Mouse (Mus musculus) urinary bladder, postnatal 25 days (tissue): ENCODE results near the gene Aes.
A peak's percentile ranks its signal among the peaks of the same experiment; 100 is the strongest.

Experiments
- DNase-seq: peaks from one replicate; pipeline ENCODE4 v3.0.0; 2022; ENCODE audit warnings: low spot score

The Aes gene

DNA sequence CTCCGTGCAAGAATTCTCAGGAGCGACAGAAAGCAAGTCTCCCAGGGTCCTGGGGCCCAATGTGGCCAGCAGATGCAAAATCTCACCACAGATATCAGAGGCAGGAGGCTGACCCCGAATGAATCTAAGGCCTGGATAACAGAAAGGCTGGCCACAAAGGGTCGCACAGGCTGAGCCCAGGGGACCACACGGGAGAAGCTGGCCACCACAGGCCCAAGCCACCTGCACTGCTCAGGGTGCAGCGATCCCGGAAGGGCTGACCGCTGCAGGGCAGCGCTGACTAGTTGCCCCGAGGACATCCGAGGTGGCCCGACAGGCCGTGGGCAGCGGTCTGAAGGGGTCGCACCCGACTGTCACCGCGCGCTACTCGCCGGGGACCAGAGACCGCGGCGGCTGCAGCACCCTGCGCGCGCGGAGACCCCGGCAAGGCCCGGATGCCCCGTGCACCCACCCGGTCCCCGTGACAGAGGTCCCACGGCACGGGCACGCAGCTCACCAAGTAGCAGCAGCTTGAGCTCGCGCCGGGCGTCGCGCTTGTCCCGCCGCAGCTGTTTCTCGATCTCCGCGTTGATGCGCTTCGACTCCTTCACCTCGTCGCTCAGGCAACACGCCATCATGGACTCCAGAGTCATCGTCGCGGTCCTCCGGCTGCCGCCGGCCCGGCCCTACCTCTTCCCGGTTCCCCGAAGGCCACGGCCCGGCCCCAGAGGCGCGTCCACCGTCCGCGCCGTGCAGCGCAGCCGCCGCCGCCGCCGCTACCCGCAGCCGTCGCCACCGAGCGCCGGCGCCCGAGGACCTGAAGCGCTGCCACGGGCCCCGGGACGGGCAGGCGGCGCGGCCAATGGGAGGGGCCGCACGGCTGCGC lies 14.8 kb upstream of the Aes start:
- DNase-seq = no peak

DNA sequence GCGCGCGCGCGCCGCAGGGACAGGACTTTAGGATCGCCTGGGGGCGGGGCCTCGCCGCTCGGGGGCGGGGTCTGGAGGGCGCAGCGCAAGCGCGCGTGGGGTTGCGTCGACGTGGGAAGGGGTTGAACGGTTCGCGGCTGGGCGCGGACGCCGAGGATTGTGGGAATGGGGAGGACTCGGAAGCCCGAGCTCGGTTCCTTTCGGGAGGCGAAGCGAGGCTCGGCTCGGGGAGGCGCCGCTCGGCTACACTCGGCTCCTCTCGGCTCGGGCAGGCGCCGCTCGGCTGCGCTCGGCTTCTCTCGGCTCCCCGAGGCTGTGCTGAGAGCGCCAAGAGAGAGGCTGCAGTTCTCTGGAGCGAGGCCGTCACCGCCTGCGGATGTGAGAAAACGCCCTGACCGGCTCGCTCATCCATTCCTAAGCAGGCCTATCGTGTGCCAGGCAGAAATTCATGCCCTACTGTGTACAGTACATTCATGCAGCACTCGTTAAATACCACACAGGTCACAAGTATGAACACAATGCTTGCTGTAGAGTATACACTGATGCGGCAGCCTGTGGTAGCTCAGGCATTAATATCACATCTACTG lies 14.0 kb upstream of the Aes start, which contains the start of gene Gna11:
Gene Gna11, minus strand, starts transcription at position 30 of the 587 bp plus-strand sequence.
- DNase-seq = peak; percentile 100

DNA sequence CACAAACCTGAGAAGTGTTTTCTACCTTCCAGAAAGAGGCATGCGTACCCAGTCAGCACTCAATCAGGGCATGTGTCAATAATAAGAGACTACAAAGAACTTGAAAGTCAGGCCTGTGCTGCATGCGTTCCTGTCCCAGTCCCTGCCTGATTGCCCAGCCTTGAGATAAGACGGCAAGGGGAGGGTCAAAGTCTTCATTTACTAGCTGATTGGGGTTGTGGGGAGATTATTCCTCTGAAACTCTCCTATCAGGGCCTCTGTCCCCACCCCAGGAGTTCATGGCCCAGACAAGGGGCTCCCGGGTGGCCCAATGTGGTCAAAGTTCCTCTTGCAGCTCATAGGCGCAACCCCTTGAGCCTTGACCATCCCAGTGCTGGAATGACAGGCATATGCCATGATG lies 13.0 kb upstream of the Aes start:
- no peak for DNase-seq

DNA sequence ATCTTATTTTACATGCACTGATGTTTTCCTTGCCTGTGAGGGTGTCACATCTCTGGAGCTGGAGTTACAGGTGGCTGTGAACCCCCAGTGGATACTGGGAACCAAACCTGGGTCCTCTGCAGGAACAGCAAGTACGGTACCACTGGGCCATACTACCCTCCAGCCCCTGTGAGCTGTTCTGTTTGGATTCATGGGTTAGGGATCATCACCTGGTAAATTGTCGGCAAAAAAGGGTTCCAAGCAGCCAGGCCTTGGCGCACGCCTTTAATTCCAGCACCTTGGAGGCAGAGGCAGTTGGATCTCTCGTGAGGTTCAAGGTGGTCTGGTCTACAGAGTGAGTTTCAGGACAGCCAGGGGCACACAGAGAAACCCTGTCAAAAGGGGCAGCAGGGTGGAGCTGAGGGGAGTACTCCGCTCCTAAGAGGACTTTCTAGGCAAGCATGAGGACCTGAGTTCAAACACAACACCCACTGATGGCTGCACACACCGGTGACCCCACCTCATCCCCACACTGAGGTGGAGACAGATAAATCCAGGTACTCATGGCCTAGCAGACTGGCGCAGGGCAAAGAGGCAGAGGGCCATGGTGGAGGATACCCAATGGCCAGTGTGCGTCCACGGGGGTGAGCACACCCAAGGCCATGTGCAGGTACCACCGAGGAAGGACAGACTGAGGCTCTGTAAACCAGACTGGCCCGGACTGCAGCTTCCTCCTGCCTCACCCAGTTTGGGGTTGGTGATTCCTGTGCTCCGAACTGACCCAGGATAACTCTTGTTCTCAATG lies 12.3 kb upstream of the Aes start:
- no peak for DNase-seq

DNA sequence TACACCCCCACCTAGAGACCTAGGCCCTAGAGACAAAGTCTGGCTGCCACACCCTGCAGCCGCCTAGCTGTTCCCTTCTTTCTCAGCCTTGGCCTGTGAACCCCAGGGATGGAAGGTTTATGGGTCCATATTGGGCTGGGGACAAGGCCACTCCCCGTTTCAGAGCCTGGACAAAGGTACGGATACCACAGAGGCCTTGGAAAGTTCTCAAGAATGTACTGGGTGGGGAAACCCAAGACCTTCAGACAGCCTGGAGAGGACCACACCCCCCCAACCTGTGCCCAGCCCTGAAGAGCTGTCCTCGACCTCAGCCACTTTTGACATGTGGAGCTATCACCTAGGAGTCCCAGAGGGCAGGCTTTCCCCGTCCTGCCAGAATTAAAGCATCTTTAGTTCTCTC lies 10.3 kb upstream of the Aes start:
- no peak for DNase-seq

DNA sequence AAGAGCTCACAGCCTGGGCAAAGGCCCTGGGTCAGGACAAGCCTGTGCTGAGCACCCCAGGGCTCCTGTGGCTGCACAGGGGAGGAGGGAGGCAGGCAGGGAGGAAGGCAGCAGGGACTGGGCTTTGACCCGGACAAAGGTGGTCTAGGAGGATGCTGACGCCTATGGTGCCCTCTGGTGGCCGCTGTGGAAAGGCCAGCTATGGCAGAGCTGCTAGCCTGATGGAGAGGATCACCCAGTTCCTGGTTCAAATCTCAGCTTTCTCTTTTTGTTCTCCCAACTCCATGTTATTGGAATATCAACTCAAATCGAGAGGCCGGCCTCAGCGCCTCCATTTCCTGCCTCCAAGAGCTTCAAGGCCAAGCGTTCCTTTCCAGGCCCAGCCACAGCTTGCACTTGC lies 9.0 kb upstream of the Aes start:
- peak; percentile 62 for DNase-seq

DNA sequence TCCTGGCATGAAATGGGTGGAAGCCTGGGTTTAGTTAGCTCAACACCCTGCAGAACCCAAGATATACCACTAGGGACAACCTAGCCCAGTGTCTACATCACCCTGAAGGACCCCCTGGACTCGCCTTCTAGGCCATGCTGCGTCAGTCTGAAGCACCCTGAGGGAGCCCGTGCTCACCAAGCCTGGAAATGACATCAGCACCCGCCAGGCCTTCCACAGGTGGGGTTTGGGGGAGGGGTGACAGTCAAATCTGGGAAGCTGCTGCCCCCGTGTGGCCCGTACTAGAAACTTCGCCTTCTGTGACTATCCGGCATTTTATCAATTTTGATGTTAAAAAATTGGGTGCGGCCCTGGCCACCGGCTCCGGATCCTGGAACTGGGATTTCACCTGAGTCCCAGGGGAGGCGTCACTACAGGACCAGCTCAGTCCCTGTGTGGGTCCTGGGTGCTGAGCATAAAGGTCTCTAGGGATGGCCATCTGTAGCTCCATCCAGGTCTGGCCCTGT lies 7.6 kb upstream of the Aes start:
- peak; percentile 74 for DNase-seq

DNA sequence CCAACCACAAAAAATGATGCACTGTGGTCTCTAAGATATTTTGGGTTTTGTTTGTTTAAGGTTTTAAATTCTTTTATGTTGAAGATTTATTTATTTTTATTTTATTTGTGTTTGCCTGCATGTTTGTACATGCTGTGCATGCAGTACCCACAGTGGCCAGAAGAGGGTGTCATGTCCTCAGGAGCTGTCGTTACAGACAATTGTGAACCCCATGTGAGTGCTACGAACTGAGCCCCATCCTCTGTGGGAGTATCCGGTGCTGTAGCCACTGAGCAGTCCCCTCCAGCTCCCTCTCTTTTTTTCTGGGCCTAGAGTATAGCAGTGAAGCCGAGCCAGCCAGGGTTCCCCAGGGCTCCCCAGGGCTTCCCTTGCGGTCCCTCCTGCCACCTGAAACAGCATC lies 6.1 kb upstream of the Aes start:
- no peak for DNase-seq

DNA sequence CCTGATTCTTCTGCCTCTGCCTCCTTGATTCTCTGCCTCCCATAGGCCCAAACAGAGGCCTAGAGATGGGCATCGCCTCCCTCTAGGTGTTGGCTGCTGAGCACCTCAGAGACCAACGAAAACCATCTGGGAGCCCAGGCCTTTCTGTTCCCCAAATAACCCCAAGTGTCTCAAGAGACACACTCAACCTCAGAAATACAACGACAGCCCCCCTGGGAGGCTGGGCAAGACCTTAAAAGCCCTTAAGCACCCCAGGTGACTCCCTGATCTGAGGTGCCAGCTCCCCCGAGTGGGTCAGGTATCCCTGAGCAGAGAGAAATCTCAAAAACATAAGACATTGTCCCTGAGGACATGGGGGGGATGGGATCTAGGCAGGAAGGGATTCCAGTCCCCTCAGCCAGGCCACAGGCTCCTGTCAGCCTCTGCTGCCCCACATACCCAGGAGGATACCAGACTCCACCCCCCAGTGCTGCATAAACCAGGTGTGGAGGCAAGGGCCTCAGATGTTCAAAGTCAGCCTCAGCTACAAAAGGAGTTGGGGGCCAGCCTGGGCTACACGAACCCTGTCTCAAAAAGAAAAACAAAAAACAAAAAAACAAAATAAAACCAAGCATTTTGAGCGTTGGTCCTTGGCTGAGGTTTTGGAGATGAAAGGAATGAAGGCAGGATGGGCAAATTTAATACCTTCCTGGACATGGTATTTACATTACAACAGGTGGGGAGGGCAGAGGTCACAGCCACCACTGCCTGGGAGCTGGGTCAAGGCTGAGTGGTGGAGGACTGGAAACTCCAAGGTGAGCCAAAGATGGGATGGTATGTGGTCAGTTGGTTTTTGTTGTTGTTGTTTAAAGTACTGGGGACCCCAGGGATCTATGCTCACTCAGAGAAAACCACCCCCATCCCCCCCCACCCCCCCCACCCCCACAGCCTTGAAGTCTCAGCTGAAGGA lies 5.2 kb upstream of the Aes start:
- no peak for DNase-seq

DNA sequence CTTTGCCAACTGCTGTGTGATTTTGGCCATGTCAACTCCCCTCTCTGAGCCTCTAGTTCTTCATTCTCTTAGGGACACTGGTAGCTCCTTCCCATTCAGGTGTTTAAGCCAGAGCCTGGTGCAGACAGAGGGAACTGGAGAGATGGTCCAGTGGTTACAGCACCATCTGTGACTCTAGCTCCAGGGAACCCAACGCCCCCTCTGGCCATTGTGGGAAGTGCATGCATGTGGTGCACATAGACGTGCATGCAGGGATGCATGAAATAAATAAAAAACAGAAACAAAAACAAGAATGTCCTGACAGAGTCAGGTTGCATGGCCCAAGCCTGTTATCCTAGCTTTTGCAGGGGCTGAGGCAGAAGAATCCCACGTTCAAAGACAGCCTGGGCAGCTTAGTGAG lies 3.0 kb upstream of the Aes start:
- DNase-seq = no peak

DNA sequence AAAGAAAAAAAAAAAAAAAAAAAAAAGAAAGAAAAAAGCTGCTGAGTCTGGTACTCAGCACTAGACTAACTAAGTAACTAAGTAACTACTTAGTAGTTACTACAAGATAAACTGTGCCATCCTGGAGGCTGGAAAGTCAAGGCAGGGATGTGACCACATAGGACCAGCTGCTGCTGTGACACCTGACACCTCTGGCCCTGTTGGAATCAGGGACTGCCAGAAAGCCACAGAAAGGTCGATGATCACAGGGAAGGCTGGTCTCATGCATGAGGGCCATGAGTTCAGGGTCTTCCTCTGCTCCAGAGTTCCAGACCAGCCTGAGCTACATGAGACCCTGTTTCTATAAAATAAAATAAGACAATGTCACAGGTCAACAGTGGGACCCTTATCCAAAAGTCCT lies 1.8 kb upstream of the Aes start:
- no peak for DNase-seq

DNA sequence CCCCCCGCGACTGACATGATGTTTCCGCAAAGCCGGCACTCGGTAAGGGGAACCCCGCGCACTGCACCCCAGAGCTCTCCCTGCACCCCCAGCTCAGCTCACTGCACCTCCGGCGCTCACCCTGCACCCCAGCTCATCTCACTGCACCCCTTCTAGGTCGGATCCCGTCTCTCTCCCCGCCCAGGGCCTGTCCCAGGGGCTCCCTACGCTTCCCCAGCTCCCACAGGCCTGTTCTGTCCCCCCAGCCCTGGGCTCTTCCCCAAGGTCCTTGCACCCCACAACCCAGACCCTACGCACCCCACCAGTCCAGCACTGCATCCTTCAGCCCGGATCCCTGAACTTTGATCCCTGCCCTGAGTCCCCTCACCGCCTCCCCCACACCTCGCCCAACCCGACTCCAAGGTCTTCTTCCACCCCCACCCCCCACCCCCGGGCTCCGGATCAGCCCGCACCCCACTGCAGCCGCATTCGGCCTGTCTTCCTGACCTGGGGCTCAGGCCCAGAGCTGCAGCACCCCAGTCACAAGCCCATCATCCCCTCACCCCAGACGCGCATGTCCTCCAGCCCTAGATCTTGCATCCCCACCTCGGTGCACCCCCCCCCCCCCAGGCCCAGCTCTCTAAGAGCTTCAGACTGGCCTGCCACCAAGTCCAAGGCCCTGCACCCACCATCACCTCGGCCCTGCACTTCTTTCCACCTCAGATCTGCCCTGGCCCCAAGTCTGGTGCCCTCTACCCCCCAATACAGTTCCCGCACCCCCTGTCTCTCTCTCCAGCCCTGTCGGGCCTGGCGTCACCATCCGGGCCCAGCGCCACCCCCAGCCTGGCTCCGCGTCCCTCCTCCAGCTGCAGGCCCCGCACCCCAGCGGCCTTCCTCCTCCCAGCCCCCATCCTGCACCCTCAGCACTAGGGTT lies 595 bp downstream of the Aes start:
- DNase-seq = peak; percentile 74

DNA sequence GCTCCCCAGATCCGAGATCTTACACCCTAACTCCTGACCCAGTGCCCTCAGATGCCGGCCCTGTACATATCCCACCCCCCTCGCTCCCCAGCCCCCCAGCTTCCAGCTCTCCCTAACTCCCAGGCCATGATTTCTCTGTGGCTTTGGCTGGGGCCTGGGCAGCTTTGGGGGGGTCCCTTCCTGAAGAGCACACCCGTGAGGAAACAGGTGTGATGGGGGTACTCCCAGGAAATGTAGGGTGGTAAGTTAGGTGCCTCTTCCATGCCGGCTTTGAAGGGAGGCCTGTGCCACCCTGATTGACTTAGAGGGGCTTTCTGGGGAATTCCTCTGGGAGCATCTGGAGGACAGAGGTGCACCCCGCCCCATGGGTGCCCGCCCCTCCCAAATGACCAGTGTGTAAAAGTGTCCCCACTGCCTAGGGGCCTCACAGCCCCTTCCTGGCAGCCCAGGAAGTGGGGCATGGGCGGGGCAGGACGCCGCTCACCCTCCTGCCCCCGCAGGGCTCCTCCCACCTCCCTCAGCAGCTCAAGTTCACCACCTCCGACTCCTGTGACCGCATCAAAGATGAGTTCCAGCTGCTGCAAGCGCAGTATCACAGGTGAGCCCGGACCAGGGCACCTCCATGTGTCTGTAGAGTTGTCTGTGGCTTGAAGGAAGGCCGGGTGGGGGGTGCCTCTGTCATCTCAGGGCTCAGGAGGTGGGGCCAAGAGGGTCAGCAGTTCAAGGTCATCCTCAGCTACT lies 1.6 kb downstream of the Aes start:
- DNase-seq = no peak

DNA sequence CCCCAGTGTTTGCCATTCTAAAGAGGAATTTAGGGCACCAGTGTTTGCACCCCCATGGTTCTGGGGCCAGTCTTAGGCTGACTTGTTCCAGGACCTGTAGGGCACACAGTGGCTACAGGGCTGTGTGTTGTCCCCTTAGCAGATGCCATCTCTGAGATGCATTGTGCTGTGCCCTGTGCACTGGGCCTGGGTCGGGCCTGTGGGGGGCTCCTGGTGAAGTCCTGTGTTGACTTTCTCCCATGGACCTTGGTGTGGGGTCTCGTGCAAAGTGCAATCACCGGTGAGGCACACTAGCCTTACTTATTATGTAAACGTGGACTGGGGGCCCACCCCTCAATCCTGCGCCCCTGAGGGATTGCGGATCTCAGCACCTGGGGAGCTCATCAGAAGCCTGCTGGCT lies 3.1 kb downstream of the Aes start:
- no peak for DNase-seq

DNA sequence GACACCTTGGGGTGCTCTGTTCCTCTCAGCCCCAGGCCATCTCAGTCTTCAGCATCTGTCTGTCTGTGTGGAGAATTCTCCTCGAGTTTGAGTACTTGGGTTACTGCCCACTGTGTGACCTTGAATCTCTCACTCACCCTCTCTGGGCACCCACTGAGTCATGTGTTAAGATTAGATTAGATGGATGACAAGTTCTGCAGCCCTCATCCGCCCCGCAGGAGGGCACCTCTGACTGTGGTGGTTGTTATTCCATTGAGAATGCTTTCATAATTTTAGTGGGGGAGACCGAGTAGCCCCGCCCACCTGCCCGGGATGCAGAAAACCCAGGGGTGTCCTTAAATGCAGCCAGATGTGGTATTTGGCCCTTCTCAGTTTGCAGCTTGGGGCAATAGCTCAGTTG lies 4.2 kb downstream of the Aes start:
- no peak for DNase-seq

DNA sequence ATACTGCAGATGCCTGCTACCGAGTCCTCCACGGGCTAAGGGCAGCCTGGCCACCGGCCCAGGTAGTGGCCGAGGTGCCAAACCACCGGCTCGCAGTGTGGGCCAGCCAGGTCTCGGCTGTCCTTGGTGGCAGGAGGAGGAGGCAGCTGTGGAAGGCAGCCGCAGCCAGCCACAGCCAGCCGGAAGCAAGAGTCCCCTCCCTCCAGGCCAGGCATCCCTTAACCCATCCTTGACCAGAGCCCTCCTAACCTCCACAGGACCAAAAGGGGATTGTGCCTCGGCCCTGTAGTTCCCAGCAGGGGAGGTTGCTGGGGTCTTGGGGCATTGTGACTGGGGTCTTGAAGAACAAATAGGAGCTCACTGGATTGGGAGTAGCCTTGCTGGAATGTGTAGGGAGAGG lies 4.9 kb downstream of the Aes start:
- DNase-seq = no peak

DNA sequence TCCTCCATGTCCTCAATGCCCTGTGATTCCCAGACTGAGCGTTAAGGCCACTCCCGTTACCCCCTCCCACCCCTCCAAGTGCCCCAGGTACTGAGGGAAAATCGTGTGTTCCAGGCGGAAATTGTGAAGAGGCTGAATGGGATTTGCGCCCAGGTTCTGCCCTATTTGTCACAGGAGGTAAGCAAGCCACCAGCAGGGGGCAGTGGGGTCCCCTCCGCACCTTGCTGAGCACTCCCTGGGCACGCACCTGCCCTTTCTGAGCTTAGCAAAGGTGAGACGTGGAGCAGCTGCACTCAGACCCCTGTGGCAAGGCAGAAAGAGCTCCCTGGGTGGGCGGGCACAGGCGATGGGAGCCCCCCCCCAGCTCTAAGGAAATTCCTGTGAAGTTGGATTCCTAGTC lies 5.4 kb downstream of the Aes start:
- DNase-seq = no peak

DNA sequence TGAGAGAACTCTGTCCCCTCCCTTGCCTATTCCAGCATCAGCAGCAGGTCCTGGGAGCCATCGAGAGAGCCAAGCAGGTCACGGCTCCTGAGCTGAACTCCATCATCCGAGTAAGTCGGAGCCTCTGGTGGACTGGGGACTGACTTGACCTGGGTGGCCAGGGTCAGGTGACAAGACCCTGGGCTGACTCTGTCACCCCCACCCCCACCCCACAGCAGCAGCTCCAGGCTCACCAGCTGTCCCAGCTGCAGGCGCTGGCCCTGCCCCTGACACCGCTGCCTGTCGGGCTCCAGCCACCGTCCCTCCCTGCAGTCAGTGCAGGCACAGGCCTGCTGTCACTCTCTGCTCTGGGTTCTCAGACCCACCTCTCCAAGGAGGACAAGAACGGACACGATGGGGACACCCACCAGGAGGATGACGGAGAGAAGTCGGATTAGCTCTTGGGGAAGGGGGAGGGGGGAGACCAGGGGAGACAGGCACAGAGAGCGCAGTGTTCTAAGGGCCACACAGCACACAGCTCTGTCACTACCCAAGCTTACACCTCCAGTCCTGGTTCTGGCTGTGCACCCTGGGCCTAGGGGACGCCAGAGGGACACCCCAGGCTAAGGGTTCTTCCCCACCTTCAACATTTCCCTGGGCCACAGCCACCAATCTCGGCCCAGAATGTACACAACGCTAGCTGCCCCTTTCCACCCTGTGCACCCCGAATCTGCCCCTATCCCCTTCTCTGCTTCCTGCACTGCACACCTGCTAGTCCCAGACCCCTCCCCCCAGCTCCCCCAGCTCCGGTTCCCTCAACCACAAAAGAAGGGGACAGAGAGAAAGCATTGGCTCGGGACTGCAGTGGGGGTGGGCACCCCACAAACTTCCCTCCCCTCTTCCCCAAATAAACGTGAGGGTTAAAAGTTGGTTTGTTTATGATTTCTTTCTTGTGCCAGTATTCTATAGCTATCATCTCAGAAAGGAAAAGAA lies 6.3 kb downstream of the Aes start:
- no peak for DNase-seq
